Mouse (Mus musculus) E14TG2a.4 (cell line): ENCODE data around the gene Dnase1l3.

Experiments
- CTCF ChIP-seq: conservative IDR thresholded peaks from 2 replicates; pipeline ENCODE4 v1.5.1; 2014; ENCODE audit warnings: low read length
- POU5F1 ChIP-seq: IDR thresholded peaks from 2 replicates; pipeline ENCODE4 v1.6.1; 2014; ENCODE audit warnings: low read length, borderline replicate concordance

GRCm38 (mm10) chr14:7945261-7945660, 49.1 kb downstream of the Dnase1l3 start:
- TF ChIP-seq CTCF (no peak), POU5F1 (no peak)
